Mouse (Mus musculus) liver, postnatal 0 days (tissue): Measurements from ENCODE around the gene Trmt1.

Experiments used
- CTCF ChIP-seq: sonication (generic); IDR thresholded peaks from 2 replicates; pipeline ENCODE4 v1.5.1; 2016; ENCODE audit warnings: antibody characterized with exemption, low read depth
- EP300 ChIP-seq: IDR thresholded peaks from 2 replicates; pipeline ENCODE4 v1.6.1; 2016; ENCODE audit warnings: antibody characterized with exemption, low read depth, mild to moderate bottlenecking

DNA sequence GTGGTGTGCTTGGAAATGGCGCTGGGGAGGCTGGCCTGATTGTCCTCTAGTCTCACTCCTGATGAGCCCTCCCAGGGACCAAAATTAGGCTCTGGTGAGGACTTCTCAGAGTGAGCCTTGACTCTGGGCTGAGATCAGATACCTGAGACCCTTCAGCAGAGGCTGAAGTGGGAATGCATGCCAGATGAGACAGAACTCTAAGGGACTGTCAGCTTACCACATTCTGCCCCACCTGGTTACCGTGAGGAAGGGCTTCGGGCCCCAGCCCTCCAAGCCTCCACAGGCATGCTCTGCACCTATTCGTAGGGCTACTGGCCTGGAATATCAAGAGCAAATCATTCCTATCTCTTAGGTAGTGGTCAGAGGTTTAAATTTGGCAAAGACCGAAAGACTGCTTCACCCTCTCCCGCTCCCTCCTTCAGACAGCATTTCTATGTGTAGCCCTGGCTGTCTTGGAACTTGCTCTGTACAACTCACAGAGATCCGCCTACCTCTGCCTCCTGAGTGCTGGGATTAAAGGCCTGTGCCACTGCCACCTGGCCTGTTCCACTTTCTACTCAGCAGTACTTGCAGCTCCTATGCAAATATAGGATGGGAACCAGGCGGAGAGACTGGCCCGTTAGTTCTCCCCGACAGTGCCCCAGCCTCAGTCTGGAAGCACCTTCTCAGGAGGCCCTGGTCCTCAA, 52.8 kb downstream of the Trmt1 start:
- TF ChIP-seq CTCF (no peak), EP300 (no peak)
